Mouse (Mus musculus): ENCODE data around the gene Fhl5. TPM values are rescaled to one million over a fixed set of nuclear protein-coding genes. Genes with fewer than 3 reads are reported as not detected.
"Not testable (repeated sequence)": the region's sequence is repeated elsewhere in the genome, so short reads cannot be mapped to it uniquely, and the experiment has no call there.

Fhl5 gene
- 1 to 10 TPM; 5.3 to 6.1 TPM for total RNA-seq (2021)
- long read RNA-seq, experiment 1 = 0 reads
- long read RNA-seq, experiment 2, partial matches to known transcripts = 1 of 3 reads
- long read RNA-seq, experiment 2, other reads (novel, unspliced or antisense) = 2 of 3 reads

GRCm38 (mm10) chr4:25242776-25243175, at the start of gene Fhl5:
Gene Fhl5 (minus strand): TSS chr4:25242876.
- DNase-seq = no peak

GRCm38 (mm10) chr4:25285002-25285401, 42.3 kb upstream of the Fhl5 start:
- not testable (repeated sequence) for DNase-seq

GRCm38 (mm10) chr4:25281671-25282038, 39.0 kb upstream of the Fhl5 start, which contains the start of gene Ufl1:
Gene Ufl1 (minus strand): TSS chr4:25281821.
- DNase-seq = peak; percentile 96

DNA sequence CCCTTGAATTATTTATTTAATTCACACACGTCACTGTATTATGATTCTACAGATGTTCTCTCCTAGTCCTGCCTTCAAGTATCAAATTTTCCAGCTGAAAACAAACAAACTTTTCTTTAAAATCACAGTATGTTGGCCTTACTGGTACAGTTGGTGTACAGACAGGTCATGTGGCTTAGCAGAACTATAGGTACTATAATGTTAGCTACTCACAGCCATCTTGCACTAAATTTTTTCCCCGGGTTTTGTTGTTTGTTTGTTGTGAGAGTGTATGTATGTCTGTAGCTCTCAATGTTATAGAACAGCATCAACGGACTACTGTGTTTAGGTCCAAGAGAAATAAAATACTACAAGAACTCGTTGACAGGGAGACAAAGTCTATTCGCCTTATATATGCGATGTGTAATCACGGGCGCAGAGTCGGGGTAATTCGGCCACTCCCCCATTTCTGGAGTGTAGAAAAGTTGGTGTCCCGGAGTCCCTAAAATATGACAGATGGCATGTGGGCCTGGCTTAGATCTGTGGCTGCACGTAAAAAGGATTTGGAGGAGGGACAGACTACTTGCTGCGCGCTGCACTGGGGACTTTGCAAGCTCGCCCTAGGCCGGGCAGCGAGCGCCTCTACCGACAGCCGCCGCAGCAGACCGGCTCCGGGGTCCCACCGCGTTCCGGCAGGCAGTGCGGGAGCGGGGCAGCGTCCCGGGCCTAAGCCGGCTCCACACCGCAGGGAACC, 38.4 kb upstream of the Fhl5 start:
- DNase-seq = no peak

DNA sequence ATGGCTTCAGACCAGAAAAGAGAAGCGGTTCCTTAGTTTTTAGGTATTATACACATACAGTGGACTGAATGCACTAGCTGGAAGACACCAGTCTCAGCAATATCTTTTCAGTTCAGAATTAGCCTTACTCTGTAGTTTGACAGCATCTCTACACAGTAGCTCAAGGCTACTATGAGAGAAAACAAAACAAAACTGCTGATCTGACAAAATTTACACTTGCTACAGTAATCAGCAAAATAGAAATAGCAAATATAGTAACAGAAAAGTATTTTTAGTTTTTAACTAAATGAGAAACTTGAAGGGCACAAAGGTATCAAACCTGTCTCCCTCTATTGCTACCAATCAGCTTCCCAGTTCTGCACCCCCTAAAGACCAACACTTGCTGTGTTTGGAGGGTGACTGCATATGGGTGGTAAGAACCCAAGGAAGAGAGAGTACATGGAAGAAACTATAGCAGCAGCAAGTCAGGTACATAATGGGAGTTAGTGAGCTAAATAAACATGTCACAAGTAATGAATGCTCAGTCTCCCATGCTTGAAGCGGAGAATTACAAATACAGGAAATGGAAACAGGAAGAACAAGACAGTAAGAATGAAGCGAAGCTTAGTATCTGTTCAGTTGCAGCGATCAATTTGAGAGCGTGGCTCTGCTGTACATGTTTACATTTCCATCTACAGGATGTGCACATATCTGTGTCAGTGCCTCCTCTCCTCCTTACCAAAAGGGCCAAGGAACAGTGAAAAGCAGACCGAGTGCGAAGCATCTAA, 30.4 kb upstream of the Fhl5 start:
- no peak for DNase-seq

- DNase-seq = no peak
Measured at GRCm38 (mm10) chr4:25271926-25272325, 29.2 kb upstream of the Fhl5 start.

DNA sequence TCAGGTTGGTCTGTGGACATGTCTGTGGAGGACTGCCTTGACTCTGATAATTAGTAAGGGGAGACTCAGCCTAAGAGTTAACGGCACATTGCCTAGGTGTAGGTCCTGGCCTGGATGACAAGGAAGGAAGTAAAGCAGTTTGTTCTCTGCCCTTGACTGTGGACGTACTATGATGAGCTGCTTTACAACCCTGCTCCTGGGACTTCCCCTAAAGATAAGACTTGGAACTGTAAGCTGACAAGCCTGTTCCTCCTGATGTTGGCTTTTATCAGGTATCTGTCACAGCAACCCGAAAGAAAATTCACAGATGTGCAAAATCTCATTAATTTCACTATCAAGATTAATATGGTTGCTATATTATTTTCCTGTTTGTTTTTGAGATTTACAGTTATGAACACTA, 24.5 kb upstream of the Fhl5 start:
- no peak for DNase-seq

- no peak for DNase-seq
Measured at GRCm38 (mm10) chr4:25257822-25258398, 15.2 kb upstream of the Fhl5 start.

DNA sequence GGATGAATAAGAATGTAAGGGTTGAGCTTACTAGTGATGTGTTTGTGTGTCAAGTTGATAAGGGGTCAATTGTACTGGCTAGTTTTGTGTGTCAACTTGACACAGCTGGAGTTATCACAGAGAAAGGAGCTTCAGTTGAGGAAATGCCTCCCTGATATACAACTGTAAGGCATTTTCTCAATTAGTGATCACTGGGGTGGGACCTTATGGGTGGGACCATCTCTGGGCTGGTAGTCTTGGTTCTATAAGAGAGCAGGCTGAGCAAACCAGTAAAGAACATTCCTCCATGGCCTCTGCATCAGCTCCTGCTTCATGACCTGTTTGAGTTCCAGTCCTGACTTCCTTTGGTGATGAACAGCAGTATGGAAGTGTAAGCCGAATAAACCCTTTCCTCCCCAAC, 7.0 kb downstream of the Fhl5 start:
- DNase-seq = not testable (repeated sequence)

DNA sequence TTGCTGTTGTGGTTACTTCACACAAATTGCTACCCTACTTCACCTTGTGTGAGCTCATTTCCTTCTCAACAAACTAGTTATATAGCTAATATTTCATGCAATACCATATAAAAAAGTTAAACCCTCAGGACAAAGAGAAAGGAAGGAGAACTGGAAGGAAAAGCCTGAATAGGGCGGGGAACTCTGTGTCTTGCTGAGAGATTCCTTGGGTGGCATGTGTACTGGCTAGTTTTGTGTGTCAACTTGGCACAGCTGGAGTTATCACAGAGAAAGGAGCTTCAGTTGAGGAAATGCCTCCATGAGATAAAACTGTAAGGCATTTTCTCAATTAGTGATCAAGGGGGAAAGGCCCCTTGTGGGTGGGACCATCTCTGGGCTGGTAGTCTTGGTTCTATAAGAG, 8.9 kb downstream of the Fhl5 start:
- not testable (repeated sequence) for DNase-seq

DNA sequence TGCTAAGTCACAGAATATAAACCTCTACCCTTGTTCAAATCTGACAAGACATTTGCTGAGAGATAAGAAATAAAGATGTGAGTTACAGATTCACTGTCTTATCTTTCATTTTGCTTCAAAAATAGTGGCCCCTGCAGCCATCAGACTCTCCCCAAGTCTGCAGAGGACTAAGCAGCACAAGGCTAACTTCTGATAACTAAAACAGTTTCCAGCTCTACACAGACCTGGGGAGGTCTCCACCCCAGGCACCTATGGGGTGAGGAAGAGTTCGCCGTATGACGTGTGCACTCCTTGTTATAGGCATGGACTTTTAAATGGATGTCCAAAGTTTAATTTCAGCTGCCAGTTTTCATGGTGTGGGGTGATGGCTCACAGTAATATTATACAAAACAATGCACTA, 10.1 kb downstream of the Fhl5 start:
- DNase-seq = no peak

DNA sequence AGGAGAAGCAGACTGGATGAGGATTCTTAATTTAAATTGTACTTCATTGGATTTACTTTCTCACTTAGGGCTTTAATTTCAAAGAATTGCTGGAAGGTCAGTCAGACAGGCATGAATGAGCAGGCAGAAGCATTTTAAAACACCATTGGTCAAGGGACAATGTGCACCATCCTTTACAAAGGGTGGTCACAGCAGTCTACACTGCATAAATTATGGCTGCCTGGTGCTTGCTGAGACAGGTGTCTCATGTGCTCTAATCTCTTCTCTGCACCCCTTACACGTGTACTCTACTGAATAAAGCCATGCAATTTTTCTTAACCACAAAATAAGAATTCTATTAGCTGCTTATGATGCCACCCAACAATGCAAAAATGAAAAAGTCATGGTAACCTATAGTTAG, 15.1 kb downstream of the Fhl5 start:
- DNase-seq = no peak

DNA sequence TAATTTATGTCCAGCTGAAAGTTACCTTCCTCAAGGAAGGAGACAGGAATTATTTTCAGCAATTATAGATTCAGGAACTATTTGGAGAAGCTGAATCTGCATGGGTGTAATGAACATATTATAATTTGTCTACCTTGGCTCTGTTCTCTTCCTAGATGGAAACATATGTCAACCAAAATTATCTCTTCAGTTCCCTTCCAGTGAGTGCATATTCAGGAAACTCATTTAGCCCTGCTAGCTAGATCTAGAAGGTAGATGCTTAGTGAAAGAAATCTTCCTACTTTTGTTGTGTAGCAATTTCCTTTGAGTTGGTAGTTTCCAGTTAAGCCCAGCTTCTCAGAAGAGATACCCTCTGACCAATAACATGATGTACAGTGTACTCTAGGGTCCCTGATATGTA, 20.7 kb downstream of the Fhl5 start:
- DNase-seq = no peak

DNA sequence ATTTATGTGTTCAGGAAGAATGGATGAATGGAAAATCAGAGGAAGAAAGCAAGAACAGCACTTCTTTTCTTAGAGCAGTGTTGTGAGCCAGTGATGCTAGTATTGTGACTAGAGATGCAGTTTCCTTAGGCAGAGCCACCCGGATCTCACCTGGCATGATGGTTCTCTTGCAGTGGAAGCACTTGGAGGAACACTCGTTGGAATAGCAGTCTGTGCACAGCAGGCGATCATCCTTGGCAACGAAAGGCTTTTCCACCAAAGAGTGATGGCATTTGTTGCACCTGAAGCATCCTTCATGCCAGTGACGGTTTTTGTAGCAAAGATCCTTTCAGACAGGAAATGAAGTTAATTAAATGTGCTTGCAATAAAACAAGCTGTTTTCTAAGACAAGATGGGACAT, 29.2 kb downstream of the Fhl5 start:
- DNase-seq = no peak

- DNase-seq = no peak
Measured at GRCm38 (mm10) chr4:25206166-25206565, 36.5 kb downstream of the Fhl5 start.

DNA sequence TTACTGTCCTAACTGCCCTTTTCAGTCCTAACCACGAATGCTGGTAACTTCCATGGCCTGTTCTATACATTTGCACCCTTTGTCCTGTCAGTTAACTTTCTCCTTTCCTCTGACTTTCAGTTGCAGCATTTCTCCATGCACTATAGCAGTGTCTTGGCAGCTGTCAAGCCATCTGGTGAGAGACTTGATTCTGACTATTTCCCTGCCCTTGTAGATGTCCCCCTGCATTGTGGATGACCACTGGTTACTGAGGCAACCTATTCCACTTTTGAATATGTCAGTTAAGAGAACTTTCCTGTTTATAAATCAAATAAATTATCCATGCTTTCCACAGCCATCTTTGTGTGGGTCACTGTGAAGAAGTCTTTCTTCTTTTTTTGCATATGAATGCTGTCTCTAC, 45.4 kb downstream of the Fhl5 start:
- no peak for DNase-seq

DNA sequence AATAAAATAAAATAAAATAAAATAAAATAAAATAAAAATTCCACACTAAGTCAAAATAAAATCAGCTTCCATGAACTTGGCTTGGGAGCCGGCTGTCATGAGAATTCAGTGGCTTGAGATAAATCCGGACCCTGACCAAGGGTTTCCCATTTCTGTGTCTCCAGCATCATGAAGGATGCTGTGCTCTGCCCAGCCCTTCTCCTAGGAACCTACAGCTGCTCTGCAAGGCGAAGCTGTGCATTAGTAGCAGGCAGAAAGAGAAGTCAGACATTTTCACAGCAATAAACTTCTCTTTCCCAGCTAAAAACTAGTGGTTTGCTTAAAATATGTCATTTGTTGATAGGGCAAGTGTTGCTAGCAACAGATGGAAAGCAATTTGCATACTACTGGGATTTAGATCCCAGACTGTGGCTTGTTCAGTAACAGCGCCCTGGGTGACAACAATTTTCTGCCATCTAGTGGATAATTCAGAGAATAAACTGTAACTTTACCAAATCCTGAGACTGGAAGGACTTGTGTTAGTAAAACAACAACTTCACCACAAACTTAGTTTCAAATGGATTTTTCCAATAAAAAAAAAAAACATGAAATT, 63.0 kb downstream of the Fhl5 start:
- no peak for DNase-seq

Other genes with a start within 250 kb of the Fhl5 start
- gene Ufl1, start 38.9 kb upstream of the Fhl5 start, total RNA-seq (2021) = 10 to 100 TPM; 26.8 to 29.2 TPM